Mouse (Mus musculus) embryonic fibroblast, embryonic 13.5 days (primary cell): ENCODE data around the gene D630003M21Rik.

Source experiments
- CTCF ChIP-seq: IDR thresholded peaks from 2 replicates; pipeline ENCODE4 v1.5.1; 2011; ENCODE audit warnings: mild to moderate bottlenecking, control low read depth, low read length, moderate library complexity, borderline replicate concordance; ENCODE audit not compliant: insufficient read depth
- POLR2A ChIP-seq: IDR thresholded peaks from 2 replicates; pipeline ENCODE4 v1.6.1; 2011; ENCODE audit warnings: low read depth, mild to moderate bottlenecking, control low read depth, low read length, moderate library complexity

DNA sequence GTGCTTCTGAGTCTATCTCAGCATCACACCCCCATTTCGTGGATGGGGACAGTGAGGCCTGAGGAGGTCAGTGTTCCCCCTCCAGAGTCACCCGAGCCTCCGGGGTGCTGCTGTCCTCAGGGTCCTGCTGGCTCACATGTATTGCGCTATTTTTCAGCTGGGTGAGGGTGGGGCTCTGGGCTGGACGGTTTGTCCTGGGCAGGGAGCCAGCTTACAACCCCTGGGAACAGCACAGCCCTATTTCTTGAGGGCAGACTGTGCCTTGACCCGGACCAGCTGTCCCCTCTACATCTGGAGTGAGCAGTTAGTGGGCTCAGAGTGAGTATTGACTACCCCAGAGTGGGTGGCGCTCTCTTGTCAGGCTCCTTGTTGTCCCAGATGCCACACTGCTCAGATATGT lies 37.9 kb downstream of the D630003M21Rik start:
- TF ChIP-seq CTCF (no peak), POLR2A (no peak)
